Mouse (Mus musculus): ENCODE data around the gene Cmklr1. TPM values are rescaled to one million over a fixed set of nuclear protein-coding genes. Genes with fewer than 3 reads are reported as not detected.

Gene Cmklr1
- polyA plus RNA-seq, 1 experiment = 32.6 TPM

DNA sequence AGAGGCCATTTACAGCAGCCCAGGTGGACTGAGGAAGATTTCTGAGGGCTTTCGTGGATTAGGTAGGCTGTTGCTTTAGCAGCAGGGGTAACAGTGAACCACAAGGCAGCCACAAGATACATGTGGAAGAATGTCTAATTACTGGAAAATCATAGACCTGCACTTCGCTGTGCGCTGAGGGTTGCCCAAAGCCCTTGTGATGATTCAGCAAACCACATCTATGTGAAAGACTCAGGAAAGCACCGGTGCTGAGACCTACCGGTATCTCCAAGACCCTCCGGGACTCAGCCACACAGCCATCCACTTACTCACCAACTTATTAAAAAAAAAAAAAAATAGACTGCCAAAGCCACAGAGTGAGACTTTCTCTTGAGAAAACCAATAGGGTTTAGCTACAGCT is 13.9 kb upstream of the Cmklr1 start:
- no peak for TF ChIP-seq CTCF (IDR thresholded peaks at IDR 0.05; ENCODE audit: borderline replicate concordance, control insufficient read depth, extremely low read depth, insufficient read depth, low read length, poor library complexity)
- TF ChIP-seq POLR2A (IDR thresholded peaks at IDR 0.05; ENCODE audit: control insufficient read depth, extremely low read depth, insufficient read depth, low read length, poor library complexity) = no peak
- Histone ChIP-seq H3K4me1 (replicated peaks; ENCODE audit: control insufficient read depth, insufficient read depth, low read length) (no peaks in the 10 kb centered on the region), H3K36me3 (ENCODE audit: control insufficient read depth, insufficient read depth, low read length) (no peaks in the 10 kb centered on the region), H3K4me3 (ENCODE audit: control insufficient read depth, insufficient read depth, low read length) (no peak overlapping the region), H3K27ac (ENCODE audit: control insufficient read depth, insufficient read depth, low read length) (no peak overlapping the region), H3K27me3 (ENCODE audit: control insufficient read depth, insufficient read depth, low read length) (peaks cover 2% of the 10 kb centered on the region; the same call in 1 of the 2 replicates)
- WGBS = 5% methylated on average over 6 of the region's 6 CpGs
- no peak for DNase-seq

DNA sequence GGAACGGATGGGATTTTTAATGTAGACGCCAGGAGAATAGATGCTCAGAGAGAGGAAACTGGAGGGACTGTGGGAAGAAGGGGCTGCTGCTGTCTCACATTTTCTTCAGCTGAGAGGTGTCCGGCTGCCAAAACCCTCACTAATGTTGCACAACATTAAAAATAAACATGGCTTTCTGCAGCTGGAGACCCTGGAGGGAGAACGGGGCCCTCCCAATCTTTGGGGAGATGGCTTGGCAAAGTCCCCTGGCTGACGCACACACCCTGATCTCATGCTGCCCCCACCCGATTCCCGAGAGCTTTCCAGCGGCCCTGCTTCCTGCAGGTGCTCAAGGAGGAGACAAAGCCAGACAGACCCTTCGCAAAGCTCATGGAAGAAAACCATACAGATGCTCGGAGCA is 10.6 kb upstream of the Cmklr1 start:
- no peaks in the 10 kb centered on the region for H3K36me3 ChIP-seq (ENCODE audit: control insufficient read depth, insufficient read depth, low read length)
- 89% methylated on average over 10 of the region's 10 CpGs for WGBS
- TF ChIP-seq POLR2A (IDR thresholded peaks at IDR 0.05; ENCODE audit: control insufficient read depth, extremely low read depth, insufficient read depth, low read length, poor library complexity) (no peak), CTCF (IDR thresholded peaks at IDR 0.05; ENCODE audit: borderline replicate concordance, control insufficient read depth, extremely low read depth, insufficient read depth, low read length, poor library complexity) (no peak)
- H3K4me1 ChIP-seq (replicated peaks; ENCODE audit: control insufficient read depth, insufficient read depth, low read length) = no peaks in the 10 kb centered on the region
- H3K4me3 ChIP-seq (ENCODE audit: control insufficient read depth, insufficient read depth, low read length) = no peak overlapping the region
- no peak for DNase-seq
- peaks cover 2% of the 10 kb centered on the region; the same call in 1 of the 2 replicates for H3K27me3 ChIP-seq (ENCODE audit: control insufficient read depth, insufficient read depth, low read length)
- H3K27ac ChIP-seq (ENCODE audit: control insufficient read depth, insufficient read depth, low read length) = no peak overlapping the region

DNA sequence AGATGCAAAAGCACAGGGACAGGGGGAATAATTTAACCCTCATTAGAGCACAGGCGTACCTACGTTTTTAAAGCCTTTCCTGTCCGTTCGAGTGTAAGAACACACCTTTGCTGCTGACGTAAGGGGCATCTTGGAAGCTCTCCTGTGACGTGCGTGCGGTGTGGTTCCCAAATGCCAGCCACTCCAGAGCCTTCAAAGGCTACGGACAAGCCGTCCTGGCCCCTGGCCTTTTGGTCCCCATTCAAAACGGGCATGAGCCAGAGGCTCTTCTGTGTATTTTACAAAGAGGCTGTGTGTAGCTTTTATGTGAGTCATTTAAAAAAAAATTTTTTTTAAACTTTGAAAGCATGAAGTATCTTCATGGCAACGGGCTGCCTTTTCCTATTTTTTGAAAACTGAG is 4.6 kb upstream of the Cmklr1 start:
- no peaks in the 10 kb centered on the region for H3K4me1 ChIP-seq (replicated peaks; ENCODE audit: control insufficient read depth, insufficient read depth, low read length)
- H3K4me3 ChIP-seq (ENCODE audit: control insufficient read depth, insufficient read depth, low read length) = no peak overlapping the region
- H3K36me3 ChIP-seq (ENCODE audit: control insufficient read depth, insufficient read depth, low read length) = no peaks in the 10 kb centered on the region
- TF ChIP-seq POLR2A (IDR thresholded peaks at IDR 0.05; ENCODE audit: control insufficient read depth, extremely low read depth, insufficient read depth, low read length, poor library complexity) = no peak
- TF ChIP-seq CTCF (IDR thresholded peaks at IDR 0.05; ENCODE audit: borderline replicate concordance, control insufficient read depth, extremely low read depth, insufficient read depth, low read length, poor library complexity) = no peak
- WGBS = 91% methylated on average over 12 of the region's 12 CpGs
- H3K27me3 ChIP-seq (ENCODE audit: control insufficient read depth, insufficient read depth, low read length) = peaks cover 2% of the 10 kb centered on the region; the same call in 1 of the 2 replicates
- H3K27ac ChIP-seq (ENCODE audit: control insufficient read depth, insufficient read depth, low read length) = no peak overlapping the region
- no peak for DNase-seq

DNA sequence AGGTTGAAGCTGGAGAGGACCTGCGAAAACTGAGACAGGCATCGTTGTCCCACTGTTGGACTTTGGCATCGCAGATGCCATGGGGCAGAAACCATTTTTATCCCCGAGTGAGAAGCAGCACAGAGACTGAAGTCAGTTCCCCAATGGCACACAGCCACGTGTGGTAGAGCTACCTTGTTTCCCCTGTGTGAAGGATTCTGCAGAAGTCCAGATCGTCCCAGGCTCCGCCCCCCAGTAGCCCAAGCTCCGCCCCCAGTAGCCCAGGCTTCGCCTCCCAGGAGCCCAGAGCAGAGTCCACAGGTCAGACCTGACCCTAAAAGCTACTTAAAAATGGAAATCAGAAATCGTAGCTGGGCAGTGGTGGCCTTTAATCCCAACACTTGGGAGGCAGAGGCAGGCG is 4.0 kb upstream of the Cmklr1 start:
- DNase-seq = no peak
- TF ChIP-seq POLR2A (IDR thresholded peaks at IDR 0.05; ENCODE audit: control insufficient read depth, extremely low read depth, insufficient read depth, low read length, poor library complexity) (no peak), CTCF (IDR thresholded peaks at IDR 0.05; ENCODE audit: borderline replicate concordance, control insufficient read depth, extremely low read depth, insufficient read depth, low read length, poor library complexity) (no peak)
- H3K4me1 ChIP-seq (replicated peaks; ENCODE audit: control insufficient read depth, insufficient read depth, low read length) = no peaks in the 10 kb centered on the region
- H3K4me3 ChIP-seq (ENCODE audit: control insufficient read depth, insufficient read depth, low read length) = no peak overlapping the region
- no peaks in the 10 kb centered on the region; the same call in 1 of the 2 replicates for H3K27me3 ChIP-seq (ENCODE audit: control insufficient read depth, insufficient read depth, low read length)
- H3K36me3 ChIP-seq (ENCODE audit: control insufficient read depth, insufficient read depth, low read length) = no peaks in the 10 kb centered on the region
- 70% methylated on average over 11 of the region's 11 CpGs for WGBS
- no peak overlapping the region for H3K27ac ChIP-seq (ENCODE audit: control insufficient read depth, insufficient read depth, low read length)

DNA sequence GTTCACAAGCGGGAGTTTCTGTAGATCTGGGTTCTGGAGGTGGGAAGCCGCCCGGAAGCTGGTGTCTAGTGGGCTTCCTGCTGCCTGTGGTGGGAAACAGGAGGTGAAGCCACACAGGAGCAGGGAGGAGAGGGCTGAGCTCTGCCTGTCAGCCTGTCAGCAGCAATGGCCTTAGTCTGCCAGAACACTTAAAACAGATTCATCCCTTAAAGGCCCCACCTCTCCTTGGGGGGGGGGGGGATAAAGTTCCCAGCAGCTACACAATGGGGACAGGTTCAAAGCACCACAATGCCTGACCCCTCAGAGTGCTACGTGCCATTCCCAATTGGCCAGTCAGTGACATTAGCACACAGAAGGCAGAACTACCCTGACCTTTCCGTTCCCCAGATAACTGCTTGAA is 2.0 kb upstream of the Cmklr1 start:
- Histone ChIP-seq H3K36me3 (ENCODE audit: control insufficient read depth, insufficient read depth, low read length) (no peaks in the 10 kb centered on the region), H3K4me1 (replicated peaks; ENCODE audit: control insufficient read depth, insufficient read depth, low read length) (no peaks in the 10 kb centered on the region), H3K27me3 (ENCODE audit: control insufficient read depth, insufficient read depth, low read length) (no peaks in the 10 kb centered on the region; the same call in 1 of the 2 replicates), H3K27ac (ENCODE audit: control insufficient read depth, insufficient read depth, low read length) (no peak overlapping the region), H3K4me3 (ENCODE audit: control insufficient read depth, insufficient read depth, low read length) (no peak overlapping the region)
- TF ChIP-seq CTCF (IDR thresholded peaks at IDR 0.05; ENCODE audit: borderline replicate concordance, control insufficient read depth, extremely low read depth, insufficient read depth, low read length, poor library complexity) = no peak
- no peak for TF ChIP-seq POLR2A (IDR thresholded peaks at IDR 0.05; ENCODE audit: control insufficient read depth, extremely low read depth, insufficient read depth, low read length, poor library complexity)
- no peak for DNase-seq
- WGBS = 9% methylated on average over 5 of the region's 5 CpGs

DNA sequence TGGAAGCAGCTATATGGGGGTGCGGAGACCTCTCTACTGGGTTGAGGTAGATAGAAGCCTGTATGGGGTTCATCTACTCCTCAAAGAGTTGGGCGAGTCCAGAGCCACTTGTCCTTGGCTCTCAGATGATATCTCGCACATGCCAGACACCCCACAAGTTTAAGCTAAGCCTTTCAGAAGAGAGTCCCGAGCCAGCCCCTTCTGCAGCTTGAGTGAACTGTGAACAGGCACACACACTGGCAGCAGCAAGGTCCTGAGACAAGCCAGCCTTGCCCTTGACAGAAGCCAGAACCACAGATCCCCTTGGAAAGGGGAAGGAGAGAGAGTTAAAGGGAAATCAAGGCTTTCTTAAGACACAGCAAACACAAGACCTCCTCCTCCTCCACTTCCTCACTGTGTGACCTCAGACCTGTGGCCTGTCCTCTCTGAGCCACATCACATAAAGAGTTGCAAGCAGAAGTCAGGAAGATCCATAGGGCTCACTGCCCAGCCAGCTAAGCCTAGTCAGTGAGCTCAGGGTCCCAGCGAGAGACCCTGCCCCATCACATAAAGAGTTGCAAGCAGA is 1.5 kb downstream of the Cmklr1 start:
- no peaks in the 10 kb centered on the region; the same call in 1 of the 2 replicates for H3K27me3 ChIP-seq (ENCODE audit: control insufficient read depth, insufficient read depth, low read length)
- H3K4me1 ChIP-seq (replicated peaks; ENCODE audit: control insufficient read depth, insufficient read depth, low read length) = no peaks in the 10 kb centered on the region
- no peak for DNase-seq
- no peak overlapping the region for H3K27ac ChIP-seq (ENCODE audit: control insufficient read depth, insufficient read depth, low read length)
- no peaks in the 10 kb centered on the region for H3K36me3 ChIP-seq (ENCODE audit: control insufficient read depth, insufficient read depth, low read length)
- no peak overlapping the region for H3K4me3 ChIP-seq (ENCODE audit: control insufficient read depth, insufficient read depth, low read length)
- 54% methylated on average over 5 of the region's 5 CpGs for WGBS
- TF ChIP-seq POLR2A (IDR thresholded peaks at IDR 0.05; ENCODE audit: control insufficient read depth, extremely low read depth, insufficient read depth, low read length, poor library complexity) = no peak

DNA sequence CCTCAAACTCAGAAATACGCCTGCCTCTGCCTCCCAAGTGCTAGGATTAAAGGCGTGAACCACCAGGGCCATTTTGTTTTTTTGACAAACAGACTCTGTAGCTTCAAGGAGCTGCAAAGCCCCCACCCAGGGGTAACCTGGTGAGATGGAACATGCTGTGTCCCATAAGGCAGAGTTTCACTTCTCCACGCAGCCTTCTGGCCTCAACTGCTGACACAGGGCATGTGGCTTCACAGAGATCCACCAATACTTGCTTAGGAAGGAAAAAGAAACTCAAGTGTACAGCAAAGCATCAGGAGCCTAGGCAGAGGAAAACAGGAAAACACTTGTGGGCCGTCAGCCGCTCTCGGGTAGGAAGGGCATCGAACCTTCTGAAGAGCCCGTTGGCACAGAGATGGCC is 3.1 kb downstream of the Cmklr1 start:
- TF ChIP-seq CTCF (IDR thresholded peaks at IDR 0.05; ENCODE audit: borderline replicate concordance, control insufficient read depth, extremely low read depth, insufficient read depth, low read length, poor library complexity) = no peak
- no peak for TF ChIP-seq POLR2A (IDR thresholded peaks at IDR 0.05; ENCODE audit: control insufficient read depth, extremely low read depth, insufficient read depth, low read length, poor library complexity)
- DNase-seq = no peak
- Histone ChIP-seq H3K4me3 (ENCODE audit: control insufficient read depth, insufficient read depth, low read length) (no peak overlapping the region), H3K27ac (ENCODE audit: control insufficient read depth, insufficient read depth, low read length) (no peak overlapping the region), H3K4me1 (replicated peaks; ENCODE audit: control insufficient read depth, insufficient read depth, low read length) (peaks cover 5% of the 10 kb centered on the region), H3K27me3 (ENCODE audit: control insufficient read depth, insufficient read depth, low read length) (no peaks in the 10 kb centered on the region; the same call in 1 of the 2 replicates), H3K36me3 (ENCODE audit: control insufficient read depth, insufficient read depth, low read length) (no peaks in the 10 kb centered on the region)
- WGBS = 66% methylated on average over 8 of the region's 8 CpGs
